Mouse (Mus musculus) heart, embryonic 11.5 days (tissue): ENCODE results near the gene Bpifb9b. TPM values are rescaled to one million over a fixed set of nuclear protein-coding genes. Genes with fewer than 3 reads are reported as not detected.
"Not testable (repeated sequence)": the region's sequence is repeated elsewhere in the genome, so short reads cannot be mapped to it uniquely, and the experiment has no call there.

Experiments used
- ATAC-seq: fragments of 200-750 bp; cut with Nextera tagmentation; replicated peaks from 2 replicates; pipeline ENCODE4 v1.8.0; 2017; ENCODE audit warnings: moderate library complexity; ENCODE audit not compliant: insufficient number of reproducible peaks, low FRiP score, low TSS enrichment
- H3K27ac ChIP-seq: fragments of 300-500 bp; sonication (generic); 2 replicates; pipeline ENCODE4 v1.5.1; 2014; ENCODE audit warnings: mild to moderate bottlenecking, low read depth, low read length
- H3K27me3 ChIP-seq: fragments of 300-500 bp; sonication (generic); 2 replicates; pipeline ENCODE4 v1.6.1; 2014; ENCODE audit warnings: mild to moderate bottlenecking, low read length, mixed read lengths; ENCODE audit not compliant: control insufficient read depth, insufficient read depth
- H3K36me3 ChIP-seq: fragments of 300-500 bp; sonication (generic); 2 replicates; pipeline ENCODE4 v1.6.1; 2014; ENCODE audit warnings: mild to moderate bottlenecking, low read length, moderate library complexity, mixed read lengths; ENCODE audit not compliant: control insufficient read depth, insufficient read depth
- H3K4me1 ChIP-seq: fragments of 300-500 bp; sonication (generic); 2 replicates; pipeline ENCODE4 v1.6.1; 2014; ENCODE audit warnings: low read length; ENCODE audit not compliant: control insufficient read depth, insufficient read depth
- H3K4me2 ChIP-seq: fragments of 300-500 bp; sonication (generic); 2 replicates; pipeline ENCODE4 v1.6.1; 2014; ENCODE audit warnings: mild to moderate bottlenecking, moderate library complexity
- H3K4me3 ChIP-seq: fragments of 300-500 bp; sonication (generic); 2 replicates; pipeline ENCODE4 v1.5.1; 2014; ENCODE audit warnings: low read depth, low read length
- H3K9ac ChIP-seq: fragments of 300-500 bp; sonication (generic); 2 replicates; pipeline ENCODE4 v1.6.1; 2014; ENCODE audit warnings: mild to moderate bottlenecking, low read depth, low read length, moderate library complexity
- H3K9me3 ChIP-seq: fragments of 300-500 bp; sonication (generic); replicated peaks from 2 replicates; pipeline ENCODE4 v1.6.1; 2016; ENCODE audit warnings: low read length; ENCODE audit not compliant: control insufficient read depth
- WGBS: fragments of 180-500 bp; shearing (Covaris S2); extraction: QIAGEN DNeasy Blood & Tissue Kit; methylation state at CpG from one replicate; pipeline ENCODE4 v1.1.7; 2014; ENCODE audit not compliant: insufficient replicate concordance; 5-methylcytosine and 5-hydroxymethylcytosine counted together
- polyA plus RNA-seq: library from polyadenylated mRNA; unstranded; fragments of >200 nt; fragmentation: Nextera tagmentation; extraction: Ambion mirVana; gene quantifications from 2 replicates; pipeline ENCODE4 v1.2.1, GENCODE M21; 2014

The Bpifb9b gene
- polyA plus RNA-seq, 1 experiment from 2014 or later = not detected

- H3K4me2 ChIP-seq, H3K27ac ChIP-seq, H3K4me1 ChIP-seq, H3K9ac ChIP-seq, H3K27me3 ChIP-seq, H3K36me3 ChIP-seq, H3K4me3 ChIP-seq, H3K9me3 ChIP-seq, ATAC-seq: not testable (repeated sequence)
- 70% methylated on average over 5 of the region's 5 CpGs for WGBS
Observed at GRCm38 (mm10) chr2:154313771-154314170, 6.7 kb downstream of the Bpifb9b start.

GRCm38 (mm10) chr2:154326852-154327251, 19.8 kb downstream of the Bpifb9b start:
- H3K36me3 ChIP-seq = no peaks in the 10 kb centered on the region
- 0 out of 2 replicates have a peak, but pooled peaks have one; percentile 26 for ATAC-seq

GRCm38 (mm10) chr2:154335572-154335971, 28.5 kb downstream of the Bpifb9b start:
- Histone ChIP-seq H3K9ac (no peak overlapping the region), H3K4me3 (no peak overlapping the region), H3K9me3 (no peaks in the 10 kb centered on the region), H3K4me2 (no peak overlapping the region), H3K27ac (no peak overlapping the region), H3K36me3 (peaks cover 7% of the 10 kb centered on the region; the same call in 1 of the 2 replicates), H3K4me1 (no peaks in the 10 kb centered on the region), H3K27me3 (no peaks in the 10 kb centered on the region)
- 77% methylated on average over 4 of the region's 4 CpGs for WGBS
- ATAC-seq = no peak

More at GRCm38 (mm10) chr2:154326852-154327251, 19.8 kb downstream of the Bpifb9b start:
- 70% methylated on average over 3 of the region's 3 CpGs for WGBS
- no peaks in the 10 kb centered on the region for H3K9me3 ChIP-seq
- H3K27ac ChIP-seq = no peak overlapping the region
- H3K4me1 ChIP-seq = no peaks in the 10 kb centered on the region
- H3K27me3 ChIP-seq = no peaks in the 10 kb centered on the region
- H3K4me3 ChIP-seq = no peak overlapping the region
- H3K4me2 ChIP-seq = no peak overlapping the region
- H3K9ac ChIP-seq = no peak overlapping the region

- H3K4me1 ChIP-seq = no peaks in the 10 kb centered on the region
- H3K27ac ChIP-seq = no peak overlapping the region
- no peak for ATAC-seq
- H3K4me3 ChIP-seq = no peak overlapping the region
- H3K36me3 ChIP-seq = peaks cover 11% of the 10 kb centered on the region; the same call in 1 of the 2 replicates
- 62% methylated on average over 1 of the region's 1 CpGs for WGBS
- H3K9me3 ChIP-seq = no peaks in the 10 kb centered on the region
- H3K27me3 ChIP-seq = no peaks in the 10 kb centered on the region
- no peak overlapping the region for H3K4me2 ChIP-seq
- H3K9ac ChIP-seq = no peak overlapping the region
Observed at GRCm38 (mm10) chr2:154338161-154338560, 31.1 kb downstream of the Bpifb9b start.

GRCm38 (mm10) chr2:154339356-154339755, 32.3 kb downstream of the Bpifb9b start:
- no peak for ATAC-seq
- H3K27ac ChIP-seq = no peak overlapping the region
- no peak overlapping the region for H3K4me3 ChIP-seq
- peaks cover 11% of the 10 kb centered on the region; the same call in 1 of the 2 replicates for H3K36me3 ChIP-seq
- H3K4me1 ChIP-seq = no peaks in the 10 kb centered on the region
- no peaks in the 10 kb centered on the region for H3K27me3 ChIP-seq
- H3K9me3 ChIP-seq = no peaks in the 10 kb centered on the region
- no peak overlapping the region for H3K4me2 ChIP-seq
- no peak overlapping the region for H3K9ac ChIP-seq
- 66% methylated on average over 2 of the region's 2 CpGs for WGBS

- Histone ChIP-seq H3K4me1 (no peaks in the 10 kb centered on the region), H3K9ac (no peak overlapping the region), H3K4me3 (no peak overlapping the region), H3K4me2 (no peak overlapping the region), H3K36me3 (peaks cover 21% of the 10 kb centered on the region), H3K27ac (no peak overlapping the region), H3K9me3 (no peaks in the 10 kb centered on the region), H3K27me3 (no peaks in the 10 kb centered on the region)
- ATAC-seq = no peak
- WGBS = 88% methylated on average over 3 of the region's 3 CpGs
Observed at GRCm38 (mm10) chr2:154348152-154348551, 41.1 kb downstream of the Bpifb9b start.

GRCm38 (mm10) chr2:154354000-154354425, 47.0 kb downstream of the Bpifb9b start:
- not testable (repeated sequence) for H3K27me3 ChIP-seq, H3K4me1 ChIP-seq, H3K9me3 ChIP-seq
- peak overlapping the region; percentile 50 for H3K4me2 ChIP-seq
- 64% methylated on average over 15 of the region's 19 CpGs for WGBS
- ATAC-seq = 0 out of 2 replicates have a peak, but pooled peaks have one; percentile 35
- H3K36me3 ChIP-seq = peaks cover 10% of the 10 kb centered on the region
- H3K27ac ChIP-seq = peak overlapping the region; percentile 41; the same call in 1 of the 2 replicates
- peak overlapping the region; percentile 64 for H3K9ac ChIP-seq
- peak overlapping the region; percentile 36 for H3K4me3 ChIP-seq

GRCm38 (mm10) chr2:154367510-154367909, 60.5 kb downstream of the Bpifb9b start:
- no peak for ATAC-seq

More at GRCm38 (mm10) chr2:154367510-154367909, 60.5 kb downstream of the Bpifb9b start:
- H3K9ac ChIP-seq = no peak overlapping the region
- WGBS = 83% methylated on average over 1 of the region's 1 CpGs
- H3K4me1 ChIP-seq = no peaks in the 10 kb centered on the region; the same call in 1 of the 2 replicates
- H3K4me3 ChIP-seq = no peak overlapping the region
- H3K9me3 ChIP-seq = no peaks in the 10 kb centered on the region
- H3K27me3 ChIP-seq = no peaks in the 10 kb centered on the region
- H3K4me2 ChIP-seq = no peak overlapping the region
- H3K27ac ChIP-seq = no peak overlapping the region
- peaks cover 12% of the 10 kb centered on the region for H3K36me3 ChIP-seq
